Mouse (Mus musculus) stomach, embryonic 15.5 days (tissue): Measurements from ENCODE around the gene Zfp366. TPM values are rescaled to one million over a fixed set of nuclear protein-coding genes. Genes with fewer than 3 reads are reported as not detected.

Experiments
- polyA plus RNA-seq: library from polyadenylated mRNA; unstranded; fragments of >200 nt; fragmentation: Nextera tagmentation; extraction: Ambion mirVana; gene quantifications from 2 replicates; pipeline ENCODE4 v1.2.1, GENCODE M21; 2015

Gene Zfp366
- polyA plus RNA-seq, 1 experiment from 2014 or later, result 0.57 TPM

Other genes starting within 250 kb of the Zfp366 start
- not detected in 2 replicates for gene 1700024P04Rik, start 200.3 kb upstream of the Zfp366 start, polyA plus RNA-seq
- gene Ptcd2, start 159.9 kb downstream of the Zfp366 start, polyA plus RNA-seq, result 42.3 and 49.4 TPM in 2 replicates
- gene Mrps27, start 160.0 kb downstream of the Zfp366 start, polyA plus RNA-seq, result 56.7 and 63.2 TPM in 2 replicates